Mouse (Mus musculus) heart, postnatal 0 days (tissue): Measurements from ENCODE around the gene Rps17.

Experiments used
- CTCF ChIP-seq: IDR thresholded peaks from 2 replicates; pipeline ENCODE4 v1.5.1; 2016; ENCODE audit warnings: antibody characterized with exemption, control low read depth, low read depth
- EP300 ChIP-seq: IDR thresholded peaks from 2 replicates; pipeline ENCODE4 v1.6.1; 2016; ENCODE audit warnings: antibody characterized with exemption, low read depth

DNA sequence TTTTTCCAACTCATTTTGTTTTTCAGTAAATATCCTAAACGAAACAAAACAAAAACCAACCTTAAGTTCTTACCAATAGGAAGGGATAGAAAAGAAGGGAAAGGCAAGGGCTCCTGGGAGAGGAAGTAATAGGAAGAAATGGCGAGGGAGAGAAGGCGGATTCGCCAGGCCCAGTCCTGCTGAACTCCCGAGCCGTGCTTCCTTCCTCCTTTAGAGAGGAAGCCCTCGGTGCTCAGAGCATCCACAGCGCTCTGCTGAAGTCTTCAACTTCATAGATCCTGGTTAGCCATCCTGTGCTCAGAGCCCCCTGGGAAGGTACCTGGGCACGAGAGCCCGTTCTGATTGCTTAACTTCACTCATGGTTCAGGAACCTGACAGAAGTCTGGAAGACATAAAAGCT, 17.4 kb downstream of the Rps17 start:
- TF ChIP-seq CTCF = no peak
- TF ChIP-seq EP300 = no peak
